Mouse (Mus musculus) testis, adult 2 months (tissue): ENCODE measurements around the gene Tmbim6. TPM values are rescaled to one million over a fixed set of nuclear protein-coding genes. Genes with fewer than 3 reads are reported as not detected.

Source experiments
- H3K27ac ChIP-seq: fragments of 200-500 bp; 2 replicates; pipeline ENCODE4 v1.5.1; 2012; ENCODE audit warnings: low read depth, low read length; ENCODE audit not compliant: control insufficient read depth, insufficient read depth
- H3K27me3 ChIP-seq: fragments of 200-500 bp; 2 replicates; pipeline ENCODE4 v1.6.1; 2012; ENCODE audit warnings: mild to moderate bottlenecking, low read length, moderate library complexity; ENCODE audit not compliant: control insufficient read depth, insufficient read depth
- H3K36me3 ChIP-seq: fragments of 200-500 bp; 2 replicates; pipeline ENCODE4 v1.6.1; 2012; ENCODE audit warnings: mild to moderate bottlenecking, low read length; ENCODE audit not compliant: control insufficient read depth, insufficient read depth
- H3K4me1 ChIP-seq: fragments of 200-500 bp; 2 replicates; pipeline ENCODE4 v1.6.1; 2012; ENCODE audit warnings: low read length; ENCODE audit not compliant: control insufficient read depth, insufficient read depth
- H3K4me3 ChIP-seq: fragments of 200-500 bp; 2 replicates; pipeline ENCODE4 v1.5.1; 2012; ENCODE audit warnings: low read depth, mild to moderate bottlenecking, low read length, moderate library complexity, mixed read lengths; ENCODE audit not compliant: control insufficient read depth
- CTCF ChIP-seq: fragments of 200-500 bp; IDR thresholded peaks from 2 replicates; pipeline ENCODE4 v1.5.1; 2012; ENCODE audit warnings: low read depth, mild to moderate bottlenecking, inconsistent platforms, low read length, moderate library complexity; ENCODE audit not compliant: control insufficient read depth, insufficient read depth, insufficient replicate concordance
- POLR2A ChIP-seq: fragments of 200-500 bp; IDR thresholded peaks from 2 replicates; pipeline ENCODE4 v1.6.1; 2012; ENCODE audit warnings: low read depth, mild to moderate bottlenecking, inconsistent platforms, low read length, moderate library complexity; ENCODE audit not compliant: control insufficient read depth
- polyA plus RNA-seq: library from polyadenylated mRNA; depleted of rRNA; stranded (reverse); fragments of >200 nt; gene quantifications from 2 replicates; pipeline ENCODE4 v1.2.3, GENCODE M21; 2012; rRNA removed

Tmbim6 gene
- 734 and 786 TPM in 2 replicates for polyA plus RNA-seq

GRCm38 (mm10) chr15:99392486-99393385 lies at the start of gene Tmbim6:
Gene Tmbim6, plus strand, starts transcription at chr15:99392882.
- Histone ChIP-seq H3K36me3 (no peaks in the 10 kb centered on the region), H3K27ac (peak within 1 kb of the TSS; percentile 99), H3K4me3 (peak within 1 kb of the TSS; percentile 98), H3K4me1 (peaks cover 6% of the 10 kb centered on the region), H3K27me3 (no peaks in the 10 kb centered on the region)
- no peak for TF ChIP-seq CTCF
- TF ChIP-seq POLR2A = peak; percentile 89; the same call in 1 of the 2 replicates

- TF ChIP-seq POLR2A = no peak
- no peak for TF ChIP-seq CTCF
- H3K27ac ChIP-seq = no peak overlapping the region
Observed at GRCm38 (mm10) chr15:99343414-99344147, 49.1 kb upstream of the Tmbim6 start.

GRCm38 (mm10) chr15:99344148-99344870 lies 48.4 kb upstream of the Tmbim6 start:
- Histone ChIP-seq H3K36me3 (no peaks in the 10 kb centered on the region), H3K27ac (no peak overlapping the region), H3K4me3 (no peak overlapping the region), H3K4me1 (no peaks in the 10 kb centered on the region; the same call in 1 of the 2 replicates), H3K27me3 (no peaks in the 10 kb centered on the region)
- TF ChIP-seq CTCF (no peak), POLR2A (no peak)

More at GRCm38 (mm10) chr15:99343414-99344147, 49.1 kb upstream of the Tmbim6 start:
- Histone ChIP-seq H3K4me1 (no peaks in the 10 kb centered on the region; the same call in 1 of the 2 replicates), H3K36me3 (no peaks in the 10 kb centered on the region), H3K27me3 (no peaks in the 10 kb centered on the region), H3K4me3 (no peak overlapping the region)

GRCm38 (mm10) chr15:99344961-99345360 lies 47.7 kb upstream of the Tmbim6 start:
- Histone ChIP-seq H3K4me3 (no peak overlapping the region), H3K36me3 (no peaks in the 10 kb centered on the region), H3K4me1 (no peaks in the 10 kb centered on the region; the same call in 1 of the 2 replicates), H3K27me3 (no peaks in the 10 kb centered on the region), H3K27ac (no peak overlapping the region)
- TF ChIP-seq CTCF (no peak), POLR2A (no peak)

- Histone ChIP-seq H3K27ac (no peak overlapping the region), H3K4me1 (no peaks in the 10 kb centered on the region), H3K4me3 (no peak overlapping the region), H3K27me3 (no peaks in the 10 kb centered on the region), H3K36me3 (no peaks in the 10 kb centered on the region)
- TF ChIP-seq CTCF (no peak), POLR2A (no peak)
Observed at GRCm38 (mm10) chr15:99351610-99352009, 41.1 kb upstream of the Tmbim6 start.

- H3K4me3 ChIP-seq = no peak overlapping the region
- H3K4me1 ChIP-seq = no peaks in the 10 kb centered on the region
- no peaks in the 10 kb centered on the region for H3K36me3 ChIP-seq
- no peak overlapping the region for H3K27ac ChIP-seq
- TF ChIP-seq CTCF = no peak
- no peak for TF ChIP-seq POLR2A
- no peaks in the 10 kb centered on the region for H3K27me3 ChIP-seq
Observed at GRCm38 (mm10) chr15:99352306-99352705, 40.4 kb upstream of the Tmbim6 start.

- Histone ChIP-seq H3K27me3 (no peaks in the 10 kb centered on the region), H3K4me3 (no peak overlapping the region), H3K36me3 (no peaks in the 10 kb centered on the region), H3K4me1 (no peaks in the 10 kb centered on the region), H3K27ac (no peak overlapping the region)
- TF ChIP-seq CTCF (no peak), POLR2A (no peak)
Observed at GRCm38 (mm10) chr15:99355660-99356059, 37.0 kb upstream of the Tmbim6 start.
